Mouse (Mus musculus): ENCODE results near the gene Tesmin.

Tesmin gene

DNA sequence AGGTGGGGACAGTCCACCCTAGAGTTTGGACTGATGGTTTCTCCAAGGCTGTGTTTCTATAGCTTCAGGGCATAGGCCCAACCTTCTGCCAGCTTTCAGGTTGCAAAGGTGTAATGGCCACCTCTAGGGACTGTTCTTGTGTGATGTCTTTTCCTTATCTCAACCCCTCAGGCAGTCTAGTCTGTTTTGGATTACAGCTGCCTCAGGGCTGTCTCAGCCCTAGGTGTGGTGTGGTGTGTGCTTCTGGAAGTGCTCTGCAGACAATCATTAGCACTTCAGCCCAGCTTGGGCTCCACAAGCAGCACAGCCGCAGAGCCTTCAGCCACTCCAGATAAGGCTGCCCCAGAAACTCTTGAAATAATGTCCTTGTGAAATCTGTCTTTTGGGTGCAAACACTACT, 3.7 kb downstream of the Tesmin start:
- no peak for DNase-seq (ENCODE audit: low spot score)

DNA sequence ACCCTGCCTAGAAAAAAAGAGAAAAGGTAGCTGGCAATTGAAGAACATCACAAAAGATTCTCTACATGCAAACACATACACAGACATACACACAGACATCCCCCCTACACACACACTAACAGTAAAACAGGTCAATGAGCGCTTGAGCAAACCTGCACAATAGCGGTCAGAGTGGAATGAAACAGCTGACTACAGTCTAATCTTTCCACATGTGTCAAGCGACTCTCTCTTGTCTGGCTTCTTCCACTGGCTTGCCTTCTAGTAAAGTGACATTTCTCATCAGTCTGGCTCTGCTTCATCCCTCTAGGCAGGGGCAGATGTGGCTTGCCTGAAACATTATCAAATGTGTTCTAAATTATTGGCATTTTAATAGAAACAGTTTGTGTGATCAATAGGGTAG, 5.6 kb downstream of the Tesmin start:
- DNase-seq (ENCODE audit: low spot score): no peak

DNA sequence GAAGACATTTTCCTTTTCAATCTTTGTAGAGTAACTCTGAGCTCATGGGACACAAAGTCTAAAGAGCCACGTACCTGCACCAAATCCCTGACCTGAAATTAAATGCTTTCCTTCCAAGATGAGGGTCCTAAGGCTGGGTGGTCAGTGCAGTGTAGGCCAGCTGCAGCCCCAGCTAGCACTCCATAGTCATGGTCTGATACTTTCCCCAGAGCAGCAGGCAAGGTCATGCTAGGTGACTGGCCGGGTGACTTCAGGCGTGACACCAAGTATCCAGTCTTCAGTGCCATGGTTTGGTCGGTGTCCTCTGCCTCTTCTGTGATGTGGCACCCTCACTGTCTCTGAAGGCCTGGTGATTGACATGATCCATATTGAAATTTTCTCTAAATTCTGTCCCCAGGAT, 11.4 kb downstream of the Tesmin start:
- no peak for DNase-seq (ENCODE audit: low spot score)

DNA sequence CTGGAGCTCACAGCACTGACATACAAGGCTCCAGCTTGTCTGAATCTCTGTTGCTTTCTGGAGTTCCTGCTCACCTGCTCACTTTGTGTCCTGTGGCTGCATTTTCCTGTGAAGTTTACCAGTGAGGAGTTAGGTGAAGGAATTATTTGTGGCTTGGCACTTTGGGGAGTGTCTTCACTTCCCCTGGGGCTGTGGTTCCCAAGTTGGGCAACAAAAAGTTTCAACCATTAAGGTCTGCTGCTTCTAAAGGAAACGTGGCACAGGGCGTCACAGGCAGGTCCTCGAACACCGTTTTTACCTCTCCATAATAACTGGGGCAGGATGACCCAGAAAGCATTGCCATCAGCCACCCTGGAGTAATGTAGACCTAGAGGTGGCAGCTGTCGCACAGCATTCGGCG, 12.8 kb downstream of the Tesmin start:
- no peak for DNase-seq (ENCODE audit: low spot score)

DNA sequence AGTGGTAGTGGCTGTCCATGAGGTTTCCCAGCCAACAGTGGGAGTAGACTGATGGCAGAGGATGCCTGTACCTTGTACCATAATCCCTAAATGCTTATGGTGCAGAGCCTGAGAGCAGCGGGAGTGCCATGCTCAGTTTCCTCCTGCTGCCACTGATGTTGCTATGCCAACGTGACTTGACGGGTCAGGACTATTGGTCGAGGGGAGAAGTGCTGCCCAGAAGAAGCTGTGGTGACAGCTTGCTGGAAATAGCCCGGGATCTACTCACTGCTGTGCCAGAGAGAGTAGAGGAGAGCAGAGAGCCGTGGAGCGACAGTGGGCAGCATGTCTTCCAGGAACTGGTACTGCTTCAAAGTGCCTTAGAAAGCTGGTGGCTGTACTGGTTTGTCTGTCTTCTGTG, 13.3 kb downstream of the Tesmin start:
- DNase-seq (ENCODE audit: low spot score): no peak

DNA sequence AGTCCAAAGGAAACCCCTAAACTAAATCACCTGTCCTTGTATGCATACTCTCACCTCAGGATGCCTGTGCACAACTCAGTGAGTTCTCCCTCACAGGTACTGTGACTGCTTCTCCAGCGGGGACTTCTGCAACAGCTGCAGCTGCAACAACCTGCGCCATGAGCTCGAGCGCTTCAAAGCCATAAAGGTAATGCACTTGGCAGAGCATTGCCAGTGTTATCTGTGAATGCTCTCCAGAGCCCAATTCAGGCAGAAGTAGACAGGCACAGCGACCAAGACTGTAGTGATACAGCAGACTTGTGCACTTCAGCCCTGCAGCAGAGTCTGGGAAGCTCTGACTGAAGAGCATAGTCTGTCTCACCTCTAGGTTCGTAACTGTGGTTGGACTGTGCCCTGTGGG, 13.7 kb downstream of the Tesmin start:
- no peak for DNase-seq (ENCODE audit: low spot score)

DNA sequence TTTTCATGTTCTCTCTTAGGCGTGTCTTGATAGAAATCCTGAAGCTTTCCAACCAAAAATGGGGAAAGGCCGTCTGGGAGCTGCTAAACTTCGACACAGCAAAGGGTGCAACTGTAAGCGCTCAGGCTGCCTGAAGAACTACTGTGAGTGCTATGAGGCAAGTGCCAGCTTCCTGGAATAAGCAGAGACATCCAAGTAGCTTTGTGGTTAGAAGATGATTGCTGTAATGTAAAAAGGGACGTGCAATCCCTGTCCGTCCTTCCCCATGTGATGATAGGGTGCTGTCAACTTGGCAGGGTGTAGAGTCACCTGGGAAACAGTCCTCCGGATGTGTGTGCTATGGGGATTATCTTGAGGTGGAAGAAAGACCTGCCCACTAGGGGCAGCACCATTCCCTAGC, 15.4 kb downstream of the Tesmin start:
- no peak for DNase-seq (ENCODE audit: low spot score)

DNA sequence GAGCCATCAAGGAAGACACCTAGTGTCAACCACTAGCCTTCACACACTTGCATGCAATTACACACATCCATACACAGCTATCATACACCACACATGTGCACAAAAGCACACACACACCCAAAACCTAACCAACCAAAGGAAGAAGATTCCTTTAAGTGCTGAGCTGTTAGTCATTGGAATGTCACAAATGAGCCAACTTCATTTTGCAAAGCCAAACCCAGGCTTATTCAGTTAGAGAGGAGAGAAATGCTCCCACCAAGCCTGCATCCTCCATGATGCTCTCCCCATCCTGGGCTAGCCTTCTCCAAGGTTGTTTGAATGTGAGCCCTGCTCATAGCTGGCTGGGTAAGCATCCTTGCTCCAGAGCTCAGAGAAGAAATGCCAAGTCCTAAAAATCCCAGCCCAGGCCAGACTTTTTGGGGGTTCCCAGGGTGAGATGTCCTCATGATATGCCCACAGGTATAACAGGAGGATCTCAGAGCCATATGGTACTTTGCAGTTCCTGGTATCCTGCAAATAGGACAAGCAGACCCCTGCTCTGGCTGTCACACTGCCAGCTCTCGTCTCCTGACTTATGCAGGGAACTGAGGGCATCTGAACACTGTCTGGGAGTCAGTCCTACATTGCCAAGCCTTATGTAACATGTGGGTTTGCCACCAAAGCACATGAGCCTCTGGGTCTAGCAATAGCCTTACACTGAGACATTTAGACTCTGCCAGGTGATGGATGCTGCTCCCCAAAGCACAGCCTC, 17.0 kb downstream of the Tesmin start:
- no peak for DNase-seq (ENCODE audit: low spot score)

DNA sequence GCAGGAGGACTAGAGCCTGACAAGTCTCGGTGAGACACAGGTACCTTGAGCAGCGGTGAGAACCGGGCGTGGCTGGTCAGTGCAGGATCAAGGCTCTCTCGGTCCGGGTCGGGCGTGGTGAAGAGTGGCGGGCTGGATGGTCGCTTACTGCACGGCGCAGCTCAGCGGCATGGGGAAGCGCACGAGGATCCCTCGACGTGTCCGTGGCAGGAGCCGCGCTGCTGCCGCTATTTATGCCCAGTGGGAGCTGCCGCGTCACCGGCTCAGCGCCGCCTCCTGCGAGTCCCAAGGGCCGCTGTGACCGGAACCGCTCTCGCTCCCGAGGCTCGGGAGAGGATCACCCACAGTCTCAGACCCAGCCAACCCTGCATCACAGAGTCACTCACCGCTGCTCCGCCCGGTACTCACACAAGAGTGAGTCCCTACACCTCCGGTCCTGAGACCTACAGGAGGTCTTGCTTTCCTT, 25.6 kb downstream of the Tesmin start, which contains the start of gene Gal:
Gene Gal (minus strand): TSS at position 277 of the 466 bp plus-strand sequence.
- no peak for DNase-seq (ENCODE audit: low spot score)

DNA sequence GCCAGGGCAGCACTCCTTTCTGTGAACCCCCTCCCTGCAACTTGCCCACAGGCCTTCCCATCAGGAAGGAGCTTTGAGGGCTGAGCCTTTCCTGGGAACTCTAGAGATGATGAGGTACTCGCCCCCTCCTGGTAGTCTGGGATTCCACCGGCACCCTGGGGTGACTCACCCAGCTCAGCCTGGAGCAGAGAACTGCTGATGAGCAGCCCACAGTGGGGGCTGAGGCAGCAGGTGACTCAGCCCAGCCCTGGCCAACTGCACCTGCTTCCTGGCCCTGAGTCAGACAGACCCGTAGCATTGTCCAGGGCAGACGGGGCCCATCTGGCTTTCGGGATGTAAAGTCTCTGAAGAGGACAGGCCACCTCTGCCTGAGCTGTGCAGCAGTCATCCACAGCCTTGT, 30.6 kb downstream of the Tesmin start:
- no peak for DNase-seq (ENCODE audit: low spot score)

DNA sequence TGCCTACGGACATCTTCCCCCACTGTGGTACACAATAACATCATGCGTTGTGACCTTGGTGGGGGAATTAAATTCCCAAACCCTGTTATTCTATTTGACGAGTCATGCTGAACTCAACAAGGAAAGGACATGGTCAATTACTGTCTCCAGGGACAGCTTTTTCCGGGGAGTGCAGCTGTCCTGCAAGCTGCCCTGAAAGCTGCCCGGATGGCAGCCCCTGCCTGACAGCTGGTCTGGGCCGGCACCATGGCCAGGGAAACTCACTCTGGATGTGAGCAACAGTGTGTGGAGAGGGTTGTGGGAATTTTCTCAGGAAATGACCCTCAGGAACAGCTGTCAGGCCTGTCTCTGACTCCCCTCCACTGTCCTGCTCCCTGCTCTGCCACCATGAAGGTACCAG, 33.8 kb downstream of the Tesmin start:
- no peak for DNase-seq (ENCODE audit: low spot score)

DNA sequence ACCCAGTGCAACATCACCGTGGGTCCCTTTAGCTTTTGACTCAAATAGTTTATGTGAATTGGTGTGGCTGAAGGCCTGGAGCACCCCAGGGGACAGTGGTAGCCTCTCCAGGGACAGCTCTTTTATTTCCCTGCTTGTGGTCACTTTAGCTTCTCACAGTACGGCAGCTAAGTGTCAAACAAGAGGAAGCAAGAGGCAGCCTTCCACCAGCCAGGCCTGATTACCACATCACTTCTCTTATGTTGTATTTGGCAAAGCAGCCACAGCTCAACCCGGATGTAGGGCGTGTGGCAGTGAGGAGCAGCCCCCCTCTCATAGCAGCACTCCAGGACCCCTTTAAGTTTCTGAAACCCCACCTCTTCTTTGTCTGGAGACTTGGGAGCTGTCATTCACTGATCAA, 34.3 kb downstream of the Tesmin start:
- DNase-seq (ENCODE audit: low spot score): no peak

DNA sequence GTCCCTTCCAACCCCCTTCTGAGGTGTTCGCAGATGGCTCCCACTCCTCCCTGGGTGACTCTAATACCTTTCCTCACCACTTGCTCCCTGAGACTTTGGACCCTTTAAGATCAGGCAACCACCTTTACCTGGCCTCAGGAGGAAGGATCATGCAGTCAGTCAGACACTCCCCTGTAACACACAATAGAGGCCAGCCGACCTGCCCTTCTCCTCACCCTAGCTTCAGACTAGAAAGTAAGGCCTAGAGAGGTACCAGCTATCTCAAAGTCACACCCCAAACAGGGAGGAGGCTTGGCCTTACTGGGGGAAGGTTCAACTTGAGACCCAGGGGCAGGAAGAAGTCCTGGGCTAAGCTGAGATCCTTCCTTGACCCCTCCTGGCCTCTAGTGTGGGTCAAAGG, 35.6 kb downstream of the Tesmin start:
- no peak for DNase-seq (ENCODE audit: low spot score)

DNA sequence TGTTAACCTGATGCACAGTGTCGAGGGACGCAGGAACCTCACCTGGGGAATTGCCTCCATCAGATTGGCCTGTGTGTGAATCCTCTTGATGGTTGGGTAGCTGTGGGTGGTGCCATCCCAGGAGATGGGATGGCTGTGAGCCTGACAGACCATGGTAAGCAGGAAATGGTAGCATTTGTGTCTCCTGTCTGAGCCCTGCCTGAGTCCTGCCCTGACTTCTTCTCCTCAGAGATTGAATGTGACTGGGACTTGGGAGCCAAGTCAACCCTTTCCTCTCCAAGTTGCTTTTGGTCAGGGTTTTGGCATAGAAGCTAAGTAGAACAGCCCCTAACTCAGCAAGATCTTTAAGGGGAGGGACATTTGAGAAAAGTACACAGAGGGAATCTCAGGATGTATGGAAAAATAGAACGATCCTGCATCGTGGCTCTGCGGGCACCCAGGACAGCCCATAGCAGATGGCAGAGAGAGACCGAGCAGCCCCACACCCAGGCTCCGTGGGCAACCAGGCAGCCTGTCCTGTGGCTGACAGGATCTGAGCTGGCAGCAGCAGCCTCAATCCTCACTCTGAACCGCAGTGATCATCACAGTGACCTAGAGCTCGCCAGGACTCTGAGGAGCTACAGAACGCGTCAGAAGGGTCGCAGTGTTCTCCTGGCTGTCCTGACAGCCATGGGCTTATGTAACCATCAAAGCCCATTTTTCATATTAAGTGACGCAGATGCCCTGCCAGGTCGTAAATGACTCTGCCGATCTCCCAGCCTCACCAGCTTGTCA, 39.6 kb downstream of the Tesmin start:
- DNase-seq (ENCODE audit: low spot score): no peak

DNA sequence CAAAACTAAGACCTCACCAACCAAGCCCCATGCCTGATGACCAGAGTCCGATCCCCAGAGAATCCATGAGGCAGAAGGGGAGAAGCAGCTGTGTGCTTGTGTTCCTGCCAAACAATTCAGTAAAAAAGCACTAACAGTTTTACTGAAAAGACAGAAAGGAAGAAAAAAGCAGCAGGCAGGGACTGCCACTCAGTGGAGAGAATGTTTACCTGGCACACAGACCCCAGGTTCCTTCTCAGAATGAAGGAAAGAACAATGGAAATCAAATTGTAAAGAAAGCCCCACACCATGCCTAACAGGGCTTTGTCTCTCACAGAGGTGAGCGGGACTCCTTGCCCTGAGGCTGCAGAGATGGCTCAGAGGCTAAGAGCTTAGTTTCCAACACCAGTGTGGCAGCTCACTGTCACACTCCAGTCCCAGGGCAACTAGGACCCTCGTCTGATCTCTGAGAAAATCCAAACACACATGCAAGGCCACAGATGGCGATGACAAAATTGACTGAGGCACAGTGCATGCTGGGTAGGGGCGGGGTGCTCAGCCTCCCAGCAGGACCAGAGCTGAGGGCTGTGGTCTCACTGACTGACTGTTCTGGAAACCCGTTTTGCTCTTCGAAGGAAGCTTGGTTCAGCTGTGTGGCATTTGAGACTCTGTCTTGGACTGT, 40.6 kb downstream of the Tesmin start:
- DNase-seq (ENCODE audit: low spot score): no peak

DNA sequence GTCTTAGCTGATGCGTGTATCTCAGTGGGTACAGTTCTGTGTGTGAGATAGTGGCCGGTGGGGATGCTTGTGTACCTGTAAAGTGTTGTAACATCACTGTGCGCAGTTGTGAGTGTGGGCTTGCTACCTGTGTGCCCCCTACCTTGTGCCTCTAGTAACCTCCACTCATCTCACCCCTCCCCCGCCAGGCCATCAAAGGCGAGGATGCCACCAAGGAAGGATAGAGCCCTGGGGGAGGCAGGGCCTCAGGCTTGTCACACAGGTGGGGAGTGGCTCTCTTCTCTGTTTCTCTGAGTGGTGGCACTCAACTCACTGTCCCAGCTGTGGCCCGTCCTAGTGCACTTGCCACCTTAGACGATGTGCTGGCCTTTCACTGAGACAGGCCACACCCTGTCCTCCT, 42.4 kb downstream of the Tesmin start:
- no peak for DNase-seq (ENCODE audit: low spot score)

DNA sequence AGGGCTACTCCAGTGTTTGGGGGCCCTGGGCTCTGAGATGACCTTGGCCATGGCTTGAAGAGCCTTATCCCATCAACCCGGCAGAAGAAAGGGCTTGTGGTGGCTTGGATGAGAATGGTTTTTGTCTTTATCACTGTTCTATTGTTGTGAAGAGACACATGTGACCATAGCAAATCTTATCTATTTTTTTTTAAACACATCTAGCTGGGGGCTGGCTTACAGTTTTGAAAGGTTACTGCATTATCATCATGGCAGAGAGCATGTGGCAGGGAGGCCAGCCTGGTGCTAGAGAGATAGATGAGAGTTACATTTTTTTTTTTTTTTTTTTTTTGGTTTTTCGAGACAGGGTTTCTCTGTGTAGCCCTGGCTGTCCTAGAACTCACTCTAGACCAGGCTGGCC, 43.3 kb downstream of the Tesmin start:
- no peak for DNase-seq (ENCODE audit: low spot score)

DNA sequence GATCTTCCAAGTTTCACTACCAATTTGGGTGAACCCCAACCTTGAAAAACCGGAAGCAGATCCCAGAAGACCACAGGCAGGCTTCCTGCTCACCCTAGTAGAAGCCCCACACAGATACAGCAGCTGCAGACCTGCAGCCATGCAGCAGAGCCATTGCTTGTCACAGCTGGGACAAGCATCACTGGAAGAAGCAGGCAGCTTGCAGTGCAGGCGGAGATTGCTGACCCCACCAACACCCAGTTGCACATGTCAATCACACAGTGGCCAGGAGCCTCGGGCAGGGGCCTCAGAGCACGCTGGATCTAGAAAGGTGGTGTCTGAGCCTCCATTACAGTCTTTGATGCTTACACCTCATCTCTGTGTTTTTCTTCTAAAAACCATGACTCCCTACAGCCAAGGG, 45.5 kb downstream of the Tesmin start:
- DNase-seq (ENCODE audit: low spot score): no peak

DNA sequence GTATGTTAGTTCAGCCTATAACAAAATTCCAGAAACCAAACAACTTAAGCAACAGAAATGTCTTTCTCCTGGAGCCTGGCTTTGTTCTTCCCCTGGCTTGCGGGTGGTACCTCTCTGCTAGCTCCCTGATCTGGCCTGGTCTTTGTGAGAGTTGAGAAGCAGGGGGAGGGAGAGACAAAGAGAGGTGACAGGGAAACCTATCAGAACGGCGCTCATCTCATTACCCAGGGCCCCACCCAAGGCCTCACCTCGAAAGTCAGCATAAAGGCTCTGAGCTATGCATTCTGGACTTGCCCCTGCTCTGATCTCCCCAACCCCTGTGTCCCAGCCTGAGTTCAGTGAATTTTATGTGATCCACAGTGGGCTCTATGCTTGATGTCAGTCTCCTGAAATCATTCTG, 46.0 kb downstream of the Tesmin start:
- DNase-seq (ENCODE audit: low spot score): no peak

DNA sequence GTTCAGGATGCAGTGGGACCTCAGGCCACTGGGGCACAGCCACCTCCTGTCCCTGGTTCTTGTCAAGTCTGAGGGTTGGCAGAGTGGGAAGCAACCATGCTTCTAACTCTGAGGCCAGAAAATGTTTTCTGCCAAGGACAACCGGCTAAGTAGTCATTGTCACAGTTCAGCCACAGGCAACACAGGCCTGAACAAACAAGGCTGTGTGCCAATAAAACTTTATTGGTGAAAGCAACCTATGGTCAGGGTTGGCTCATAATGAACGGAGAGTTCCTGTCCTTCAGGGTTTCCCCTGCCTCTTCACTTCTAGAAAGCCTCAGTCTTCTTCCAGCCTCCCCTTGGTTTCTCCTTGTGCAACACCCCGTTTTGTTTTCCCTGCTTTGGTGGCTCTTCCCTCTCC, 47.2 kb downstream of the Tesmin start:
- no peak for DNase-seq (ENCODE audit: low spot score)

DNA sequence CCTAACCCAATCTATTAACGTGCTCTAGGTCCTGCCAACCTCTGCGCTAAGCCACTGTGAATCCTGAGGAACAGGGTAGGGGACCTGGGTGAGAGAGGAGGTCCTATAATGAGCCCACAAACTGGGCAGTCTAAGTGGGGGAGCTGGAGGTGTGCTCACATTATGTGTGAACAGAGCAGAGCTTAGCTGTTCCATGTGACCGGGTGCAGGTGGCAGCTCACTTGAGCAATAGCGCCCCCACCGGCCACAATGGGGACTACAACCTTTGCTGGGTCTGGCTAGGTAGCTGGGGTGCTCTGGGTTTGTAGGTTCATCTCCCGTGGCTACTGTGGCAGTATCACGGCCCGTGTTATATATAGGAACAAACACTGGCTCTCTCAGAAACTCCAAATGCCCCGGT, 48.2 kb downstream of the Tesmin start:
- no peak for DNase-seq (ENCODE audit: low spot score)

DNA sequence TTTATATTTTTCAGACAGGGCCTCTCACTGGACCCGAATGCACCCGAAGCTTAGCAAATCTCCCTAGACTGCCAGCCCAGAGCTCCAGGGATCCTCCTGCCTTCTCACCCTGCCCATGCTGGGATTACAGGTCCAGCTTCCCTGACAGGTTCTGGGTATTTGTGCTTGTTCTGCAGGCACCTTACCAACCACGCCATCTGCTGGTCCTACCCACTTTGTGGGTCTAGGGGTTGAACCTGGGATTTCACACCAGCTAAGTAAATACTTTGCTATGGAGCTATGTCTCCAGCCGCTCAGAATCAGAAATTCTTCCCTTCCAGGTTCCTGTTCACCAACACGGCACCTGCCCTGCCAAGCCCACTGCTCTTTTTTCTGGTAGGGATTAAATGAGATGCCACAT, 49.3 kb downstream of the Tesmin start:
- DNase-seq (ENCODE audit: low spot score): no peak

DNA sequence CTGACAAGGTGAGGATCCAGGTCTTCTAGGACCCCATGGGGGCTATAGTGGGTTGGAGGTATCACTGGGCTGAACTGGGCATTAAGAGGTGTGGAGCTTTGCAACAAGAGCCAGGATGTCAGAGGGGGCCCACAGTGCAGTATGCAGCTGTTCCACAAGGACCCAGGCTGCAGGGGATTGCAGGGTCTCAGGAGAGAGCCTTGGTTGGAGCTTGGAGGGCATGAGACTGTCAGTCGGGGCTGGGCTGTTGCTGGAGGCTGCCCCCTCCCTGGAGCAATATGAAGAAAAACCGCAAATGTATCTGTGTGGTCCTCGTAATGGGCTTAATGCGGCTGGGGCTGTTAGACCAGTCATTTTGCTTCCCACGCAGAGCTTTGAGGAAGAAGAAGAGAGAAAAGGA, 52.0 kb downstream of the Tesmin start:
- no peak for DNase-seq (ENCODE audit: low spot score)
